Mouse (Mus musculus): ENCODE measurements around the gene Srsf9. TPM values are rescaled to one million over a fixed set of nuclear protein-coding genes. Genes with fewer than 3 reads are reported as not detected.

Gene Srsf9
- total RNA-seq, 1 experiment from 2014 or later = 62.5 TPM

DNA sequence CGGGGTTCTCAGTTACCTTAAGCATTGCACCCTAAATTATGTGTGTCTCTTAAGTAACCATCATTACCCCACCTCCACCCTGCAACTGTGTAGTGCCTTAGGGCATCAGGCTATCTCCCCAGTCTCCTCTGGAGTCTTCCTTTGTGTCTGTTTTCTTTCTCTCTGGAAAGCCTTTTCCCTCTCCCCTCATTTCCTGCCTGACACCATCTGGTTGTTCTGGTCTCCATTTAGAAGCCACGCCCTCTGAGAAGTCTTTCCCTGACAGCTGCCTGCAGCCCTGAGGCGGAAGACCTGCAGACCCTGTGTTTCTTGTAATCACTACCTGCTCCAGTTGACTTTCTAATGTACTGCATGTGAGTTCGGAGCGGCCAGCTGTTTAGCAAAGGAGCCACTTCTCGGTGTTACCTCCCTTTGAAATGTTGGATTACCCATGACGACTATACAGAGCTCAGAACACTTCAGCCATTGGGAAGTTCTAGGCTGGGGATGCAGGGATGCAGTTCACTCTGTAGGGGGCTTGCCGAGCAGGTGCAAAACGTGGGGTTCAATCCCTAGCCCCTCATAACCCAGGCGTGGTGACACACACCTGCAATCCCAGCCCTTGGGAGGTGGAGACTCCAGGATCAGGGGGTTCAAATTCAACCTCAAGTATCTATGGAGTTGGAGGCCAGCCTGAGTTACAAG, 9.2 kb upstream of the Srsf9 start:
- no peak for ATAC-seq (replicated peaks; ENCODE audit: insufficient number of reproducible peaks, low FRiP score, low TSS enrichment, poor library complexity, severe bottlenecking)

DNA sequence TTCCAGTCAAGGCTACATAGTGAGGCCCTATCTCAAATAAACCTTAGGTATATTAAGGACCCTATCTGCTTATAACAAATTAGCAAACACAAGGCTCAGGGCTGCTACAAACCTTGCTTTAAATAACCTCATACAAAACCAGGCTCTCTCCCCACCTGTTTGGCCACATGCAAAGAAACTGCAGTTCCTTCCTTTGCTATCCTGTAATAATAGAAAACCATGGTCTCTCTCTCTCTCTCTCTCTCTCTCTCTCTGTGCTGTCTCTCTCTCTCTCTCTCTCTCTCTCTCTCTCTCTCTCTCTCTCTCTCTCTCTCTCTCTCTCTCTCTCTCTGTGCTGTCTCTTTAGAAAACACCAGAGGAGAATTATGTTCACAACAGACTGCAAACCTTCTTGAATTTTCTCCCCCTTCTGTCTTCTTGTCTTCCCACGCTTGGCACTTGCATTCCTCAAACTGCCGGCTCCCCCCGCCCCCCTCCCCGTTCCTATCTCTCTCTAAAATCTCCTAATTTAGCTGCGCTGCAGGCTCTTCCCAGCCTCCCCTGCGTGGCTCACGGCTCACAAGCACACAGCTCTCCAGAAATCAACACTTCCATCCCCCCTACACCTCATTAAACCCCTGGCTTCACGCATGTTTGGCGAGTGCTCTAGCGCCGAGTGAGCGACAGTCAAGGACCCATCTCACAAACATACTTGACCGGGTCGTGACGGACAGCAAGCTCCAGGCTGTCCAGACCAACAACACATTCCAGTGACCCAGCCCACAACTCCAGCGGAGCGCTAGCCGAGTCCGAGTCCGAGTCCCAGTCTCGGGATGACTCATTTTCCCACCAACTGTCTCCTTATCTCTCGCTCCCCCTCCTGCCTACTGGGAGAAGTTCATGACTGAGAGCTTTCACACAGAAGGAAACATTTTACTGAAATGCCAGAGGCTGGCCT, 7.7 kb upstream of the Srsf9 start:
- ATAC-seq (replicated peaks; ENCODE audit: insufficient number of reproducible peaks, low FRiP score, low TSS enrichment, poor library complexity, severe bottlenecking) = peak; percentile 76

DNA sequence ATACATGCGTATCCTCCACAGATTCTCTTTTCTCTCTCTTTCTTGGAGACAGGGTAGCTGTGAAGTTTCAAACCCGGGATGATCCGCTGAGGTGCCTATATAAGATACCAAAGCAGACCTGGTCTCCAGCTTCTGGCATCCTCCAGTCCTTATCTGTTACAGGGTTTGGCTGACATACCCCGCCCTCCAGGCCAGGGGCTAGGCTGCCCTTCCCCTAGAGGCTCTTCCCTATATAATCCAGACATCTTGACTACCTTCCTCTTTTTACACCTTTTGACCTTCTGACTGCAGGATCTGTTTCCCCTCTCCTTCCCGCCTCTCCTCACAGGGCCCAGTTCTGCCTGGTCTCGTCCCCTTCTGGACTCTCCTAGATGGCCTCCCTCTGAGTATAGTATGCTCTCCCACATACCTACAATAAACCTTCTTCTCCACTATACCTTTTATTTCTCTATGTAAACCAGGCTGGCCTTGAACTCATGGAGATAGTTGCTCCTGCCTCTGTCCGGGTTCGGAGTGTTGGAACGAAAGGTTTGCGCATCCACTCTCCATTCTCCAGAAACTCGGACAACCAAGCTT, 633 bp upstream of the Srsf9 start:
- 0 out of 2 replicates have a peak, but pooled peaks have one; percentile 24 for ATAC-seq (replicated peaks; ENCODE audit: insufficient number of reproducible peaks, low FRiP score, low TSS enrichment, poor library complexity, severe bottlenecking)

DNA sequence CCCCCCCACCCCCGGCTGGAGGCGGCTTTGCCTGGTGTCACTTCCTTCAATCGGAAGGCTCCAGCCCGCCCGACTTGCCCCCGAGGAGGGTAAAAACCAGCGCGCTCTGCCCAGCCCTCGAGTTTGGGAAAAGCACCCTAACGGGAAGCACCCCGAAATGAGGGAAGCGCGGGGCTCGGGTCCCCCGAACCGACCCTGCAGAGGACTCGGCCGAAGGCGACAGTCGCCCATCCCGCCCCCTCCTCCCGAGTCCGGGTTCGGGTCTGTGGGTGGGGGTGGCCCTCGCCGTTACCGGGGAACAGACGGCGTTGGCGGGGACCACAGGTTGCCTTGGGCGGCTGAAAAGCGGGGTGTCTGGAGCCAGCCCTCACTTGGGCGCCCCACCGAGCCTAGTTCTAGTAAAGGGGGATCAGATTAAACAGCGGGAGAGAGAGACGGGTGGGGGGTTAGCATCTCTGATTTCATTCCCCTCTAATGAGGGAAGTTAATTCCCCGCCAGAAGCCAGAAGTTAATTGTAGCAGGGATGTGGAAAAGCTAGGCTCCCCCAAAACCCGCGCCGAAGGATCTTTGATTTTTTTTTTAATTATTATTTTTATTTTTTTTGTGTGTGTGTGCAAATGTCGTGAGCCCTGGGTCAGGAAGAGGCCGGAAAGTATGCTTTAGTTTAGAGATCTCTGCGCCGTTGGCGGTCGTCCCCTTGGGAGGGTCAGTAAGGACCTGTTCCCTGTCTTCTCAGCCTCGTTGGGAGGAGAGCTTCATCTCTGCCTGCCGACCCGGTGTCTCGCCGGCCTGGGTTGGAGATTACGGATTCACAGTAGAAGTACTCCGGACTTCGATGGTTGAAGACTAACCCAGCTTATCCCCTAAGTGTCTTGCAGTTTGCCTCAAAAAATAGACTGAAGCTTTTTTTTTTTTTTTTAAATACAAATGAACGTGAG, 902 bp downstream of the Srsf9 start:
- ATAC-seq (replicated peaks; ENCODE audit: insufficient number of reproducible peaks, low FRiP score, low TSS enrichment, poor library complexity, severe bottlenecking) = no peak

DNA sequence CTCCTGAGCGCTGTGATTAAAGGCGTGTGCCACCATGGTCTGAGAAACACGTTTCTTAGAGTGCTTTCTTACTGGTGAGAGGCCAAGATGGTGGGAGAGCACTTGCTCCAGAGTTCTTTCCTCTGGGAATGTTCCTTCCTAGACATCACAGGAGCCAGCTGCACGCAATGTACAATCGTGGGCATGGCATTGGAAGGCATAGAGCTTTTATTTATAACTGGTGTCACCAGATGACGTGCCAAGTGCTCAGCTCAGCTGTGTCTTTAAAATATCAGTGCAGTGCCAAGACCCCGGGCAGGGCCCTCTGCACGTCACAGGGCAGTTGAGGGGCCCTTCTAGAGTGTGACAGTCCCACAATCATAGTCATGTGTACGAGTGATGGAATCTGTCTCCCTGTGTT, 4.0 kb downstream of the Srsf9 start:
- no peak for ATAC-seq (replicated peaks; ENCODE audit: insufficient number of reproducible peaks, low FRiP score, low TSS enrichment, poor library complexity, severe bottlenecking)

DNA sequence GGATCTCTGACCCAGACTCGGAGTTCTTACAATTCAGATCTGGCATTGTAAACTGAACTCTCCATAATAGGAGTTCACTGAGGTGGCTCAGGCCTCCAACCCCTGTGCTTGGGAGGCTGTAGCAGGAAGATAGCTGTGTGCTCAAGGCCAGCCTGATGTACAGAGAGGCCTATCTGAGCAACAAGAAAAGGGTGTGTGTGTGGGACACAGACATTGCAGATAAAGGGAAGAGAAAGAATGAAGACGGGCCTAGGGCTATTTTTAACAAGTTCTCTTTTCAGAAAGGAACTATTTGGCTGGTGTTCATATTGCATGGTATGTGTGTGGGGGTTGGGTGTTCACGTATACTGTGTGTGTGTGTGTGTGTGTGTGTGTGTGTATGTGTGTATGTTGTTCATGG, 6.6 kb downstream of the Srsf9 start:
- peak; percentile 71 for ATAC-seq (replicated peaks; ENCODE audit: insufficient number of reproducible peaks, low FRiP score, low TSS enrichment, poor library complexity, severe bottlenecking)

DNA sequence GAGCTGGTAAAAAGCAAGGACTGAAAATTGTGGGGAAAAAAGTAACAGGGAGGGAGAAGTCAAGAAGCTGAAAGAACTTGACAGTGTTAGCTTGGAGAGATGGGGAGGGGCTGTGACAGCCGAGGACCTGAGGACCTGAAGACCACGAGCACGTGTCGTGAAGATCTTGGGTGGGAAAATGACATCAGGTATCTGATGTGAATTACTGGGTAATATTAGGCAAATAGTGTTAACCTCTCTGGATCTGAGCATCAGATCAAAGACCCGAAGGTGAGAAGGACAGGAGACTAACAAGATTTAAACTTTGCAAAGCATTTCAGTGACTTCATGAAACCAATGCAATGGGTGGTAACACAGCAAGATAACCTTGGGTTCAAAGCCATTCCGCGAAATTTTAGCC, 13.0 kb downstream of the Srsf9 start:
- no peak for ATAC-seq (replicated peaks; ENCODE audit: insufficient number of reproducible peaks, low FRiP score, low TSS enrichment, poor library complexity, severe bottlenecking)

DNA sequence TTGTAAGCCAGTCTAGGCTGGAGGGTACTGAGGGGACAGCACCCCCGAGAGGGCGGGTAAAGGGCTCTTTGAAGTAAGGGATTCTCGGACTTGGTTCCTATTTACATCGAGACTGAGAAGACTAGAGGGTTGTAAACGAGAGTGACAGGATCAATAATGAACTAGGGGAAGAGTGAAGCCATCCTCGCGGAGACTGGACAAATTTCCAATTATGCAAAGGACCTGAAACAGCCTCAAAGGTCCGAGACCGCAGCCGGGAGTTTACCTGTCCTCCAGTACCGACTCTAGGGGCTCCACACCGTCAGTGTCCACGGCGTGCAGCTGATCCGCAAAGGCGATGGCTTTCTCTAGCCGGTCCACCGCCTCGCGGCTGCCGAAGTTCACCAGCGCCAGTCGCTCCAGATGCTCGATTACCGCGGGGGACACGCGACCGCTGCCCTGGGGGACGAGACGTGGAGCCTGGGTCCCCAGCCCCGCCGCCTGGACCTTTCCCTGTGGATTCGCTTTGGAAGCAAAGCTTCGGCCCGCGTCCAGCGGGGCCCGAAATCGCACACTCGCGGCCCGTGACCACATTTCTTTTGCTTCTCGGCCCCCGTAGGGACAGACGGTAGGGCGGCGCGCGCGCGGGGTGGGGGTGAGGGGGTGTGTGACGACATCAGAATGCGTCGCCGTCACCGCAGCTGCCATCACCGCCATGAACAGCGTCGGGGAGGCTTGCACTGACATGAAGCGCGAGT, 13.8 kb downstream of the Srsf9 start, which contains the start of the genes Gatc and Triap1:
Gene Gatc, minus strand, starts transcription at position 602 of the 737 bp plus-strand sequence.
Gene Triap1, plus strand, starts transcription at position 649 of the 737 bp plus-strand sequence.
- peak; percentile 95 for ATAC-seq (replicated peaks; ENCODE audit: insufficient number of reproducible peaks, low FRiP score, low TSS enrichment, poor library complexity, severe bottlenecking)

DNA sequence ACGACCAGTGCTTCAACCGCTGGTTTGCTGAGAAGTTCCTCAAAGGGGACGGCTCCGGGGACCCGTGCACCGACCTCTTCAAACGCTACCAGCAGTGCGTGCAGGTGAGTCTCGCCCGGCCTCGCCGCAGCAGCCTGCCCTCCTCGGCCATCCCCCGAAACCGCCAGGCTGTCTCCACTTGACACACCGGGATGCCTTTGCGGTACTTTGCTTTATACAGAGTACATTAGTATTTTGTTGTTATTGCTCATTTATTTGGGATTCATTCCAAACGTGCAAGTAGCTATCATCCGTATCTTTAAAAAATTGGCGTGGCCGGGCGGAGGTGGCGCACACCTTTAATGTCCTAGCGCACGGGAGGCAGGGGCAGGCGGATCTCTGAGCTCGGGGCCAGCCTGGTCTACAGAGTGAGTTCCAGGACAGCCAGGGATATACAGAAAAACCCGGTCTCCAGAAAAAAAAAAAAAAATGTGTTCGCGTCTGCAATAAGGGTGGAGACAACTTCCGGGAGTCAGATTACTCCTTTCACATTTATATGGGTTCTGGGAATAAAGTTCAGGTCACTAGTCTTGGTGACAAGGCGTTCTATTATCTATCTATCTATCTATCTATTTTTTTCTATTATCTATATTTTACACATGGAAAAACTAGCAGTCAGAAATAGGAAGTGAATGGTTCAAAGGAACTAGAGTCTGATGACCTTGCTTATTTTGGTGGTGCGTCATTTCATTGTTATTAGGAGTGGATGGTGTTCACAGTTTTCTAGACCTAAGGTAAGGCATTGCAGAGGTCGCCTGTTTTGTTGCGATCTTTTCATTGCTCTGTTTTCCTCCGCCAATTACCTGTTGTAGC, 14.6 kb downstream of the Srsf9 start:
- ATAC-seq (replicated peaks; ENCODE audit: insufficient number of reproducible peaks, low FRiP score, low TSS enrichment, poor library complexity, severe bottlenecking) = no peak

DNA sequence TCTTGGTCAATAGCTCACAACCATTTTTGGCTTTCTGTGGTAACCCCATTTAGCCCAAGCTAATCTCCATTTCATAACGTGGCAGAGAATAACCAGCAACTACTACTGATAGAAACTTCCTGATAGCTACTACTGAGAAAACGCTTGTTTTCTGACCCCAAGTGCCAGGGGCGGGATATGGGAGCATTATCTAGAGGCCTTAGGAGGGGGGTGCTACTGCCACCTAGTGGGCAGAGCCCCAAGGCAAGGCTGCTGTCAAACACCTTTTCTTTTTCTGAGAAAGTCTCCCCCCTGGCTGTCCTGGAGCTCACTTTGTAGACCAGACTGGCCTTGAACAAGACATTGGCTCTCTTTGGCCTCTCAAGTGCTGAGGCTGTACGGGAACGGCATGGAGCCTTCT, 20.6 kb downstream of the Srsf9 start:
- peak; percentile 61 for ATAC-seq (replicated peaks; ENCODE audit: insufficient number of reproducible peaks, low FRiP score, low TSS enrichment, poor library complexity, severe bottlenecking)

DNA sequence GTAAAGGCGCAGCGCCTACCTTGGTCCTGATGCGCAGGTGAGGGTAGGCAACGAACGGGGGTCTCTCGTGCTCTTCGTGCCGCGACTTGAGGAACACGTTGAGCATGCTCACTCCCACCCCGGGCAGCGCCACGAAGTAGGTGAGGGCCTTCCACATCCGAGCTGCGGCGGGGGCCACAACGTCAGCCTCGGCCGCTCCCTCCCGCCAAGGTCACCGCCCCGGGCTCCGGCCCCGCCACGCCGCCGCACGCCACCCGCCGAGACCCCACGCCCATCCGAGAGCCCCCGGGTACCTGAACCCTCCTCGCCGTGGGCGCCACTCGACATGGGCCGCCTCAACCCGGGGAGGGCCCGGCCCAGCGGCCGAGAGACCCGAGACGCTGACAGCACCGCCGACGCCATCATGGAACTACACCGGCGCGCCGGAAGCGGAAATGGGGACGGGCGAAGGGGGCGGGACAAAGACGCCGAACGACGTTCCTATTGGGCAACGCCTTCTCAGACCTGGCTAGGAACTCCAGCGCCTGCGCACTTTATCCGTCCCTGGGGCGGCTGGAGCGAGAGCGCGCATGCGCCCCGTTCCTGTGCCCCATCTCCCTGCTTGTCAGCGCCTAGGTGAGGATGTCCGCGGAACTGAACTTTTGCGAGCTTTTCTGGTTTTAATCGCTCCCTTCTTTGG, 21.7 kb downstream of the Srsf9 start, which contains the start of gene Cox6a1:
Gene Cox6a1, minus strand, starts transcription at position 436 of the 679 bp plus-strand sequence.
- ATAC-seq (replicated peaks; ENCODE audit: insufficient number of reproducible peaks, low FRiP score, low TSS enrichment, poor library complexity, severe bottlenecking) = peak; percentile 92

DNA sequence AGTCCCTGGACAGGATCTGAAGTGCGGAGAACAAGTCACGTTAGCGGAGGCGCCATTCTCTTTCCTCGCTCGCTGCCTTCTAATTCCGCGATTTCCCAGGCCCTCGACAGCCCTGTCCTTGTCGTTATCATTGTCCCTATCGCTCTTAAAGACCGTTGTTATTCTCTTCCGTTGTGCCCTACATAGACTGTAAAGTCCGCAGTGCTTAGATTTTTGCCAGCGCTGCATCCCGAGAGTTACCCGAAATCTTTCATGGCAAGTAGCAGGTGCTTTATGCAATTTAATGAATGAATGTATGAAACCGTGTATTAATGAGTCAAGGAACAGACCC, 22.2 kb downstream of the Srsf9 start:
- no peak for ATAC-seq (replicated peaks; ENCODE audit: insufficient number of reproducible peaks, low FRiP score, low TSS enrichment, poor library complexity, severe bottlenecking)

DNA sequence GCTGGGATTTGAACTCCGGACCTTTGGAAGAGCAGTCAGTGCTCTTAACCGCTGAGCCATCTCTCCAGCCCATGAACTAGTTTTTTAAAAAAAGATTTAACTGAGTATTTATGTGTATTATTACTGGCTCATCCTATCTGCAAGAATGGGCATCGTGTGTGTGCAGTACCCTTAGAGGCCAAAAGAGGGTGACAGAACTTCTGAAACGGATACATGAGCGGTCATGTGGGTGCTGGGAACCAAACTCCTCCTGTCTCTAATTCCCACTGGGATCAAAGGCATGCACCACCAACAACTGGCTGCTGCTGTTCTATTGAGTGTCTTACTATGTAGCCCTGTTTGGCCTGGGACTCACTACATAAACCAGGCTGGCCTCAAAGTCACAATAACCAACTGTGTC, 24.4 kb downstream of the Srsf9 start:
- ATAC-seq (replicated peaks; ENCODE audit: insufficient number of reproducible peaks, low FRiP score, low TSS enrichment, poor library complexity, severe bottlenecking) = no peak

DNA sequence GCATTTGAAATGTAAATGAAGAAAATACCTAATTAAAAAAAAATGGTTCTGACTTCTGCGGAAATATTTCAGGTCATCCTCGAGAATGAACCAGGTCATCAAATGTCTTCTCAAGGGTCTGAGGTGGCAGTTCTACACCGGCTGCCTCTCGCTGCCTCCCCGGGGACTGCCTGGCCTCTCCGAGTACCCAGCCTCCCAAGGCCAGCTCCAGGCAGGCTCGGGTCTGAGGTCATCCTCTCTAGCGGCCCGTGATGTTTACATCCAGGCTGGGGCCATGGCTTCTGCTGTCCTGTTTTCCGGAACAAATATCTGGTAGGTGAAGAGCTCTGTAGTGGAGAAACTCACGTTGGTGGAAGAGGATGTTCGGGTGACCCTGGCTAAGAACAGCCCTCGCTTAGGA, 28.1 kb downstream of the Srsf9 start:
- ATAC-seq (replicated peaks; ENCODE audit: insufficient number of reproducible peaks, low FRiP score, low TSS enrichment, poor library complexity, severe bottlenecking) = no peak

DNA sequence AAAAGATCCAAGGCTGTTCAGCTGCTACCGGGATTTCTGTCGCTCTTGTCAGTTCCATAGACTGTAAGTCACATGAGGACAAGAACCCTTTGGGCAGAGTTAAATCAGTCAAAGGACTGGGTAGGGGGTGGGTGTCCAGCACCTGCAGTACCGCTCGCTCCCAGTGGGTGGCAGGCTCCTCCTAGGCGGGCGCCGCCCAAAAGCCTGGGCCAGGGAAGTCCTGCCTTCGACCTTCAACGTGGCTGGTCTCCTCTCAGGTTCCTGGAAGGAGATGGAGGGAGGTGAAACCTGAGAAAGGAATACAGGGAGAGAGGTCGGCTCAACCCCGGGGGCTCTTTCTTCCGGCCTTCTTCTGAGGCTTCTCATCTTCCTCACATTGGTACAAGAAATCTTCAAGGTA, 31.9 kb downstream of the Srsf9 start:
- peak; percentile 90 for ATAC-seq (replicated peaks; ENCODE audit: insufficient number of reproducible peaks, low FRiP score, low TSS enrichment, poor library complexity, severe bottlenecking)

DNA sequence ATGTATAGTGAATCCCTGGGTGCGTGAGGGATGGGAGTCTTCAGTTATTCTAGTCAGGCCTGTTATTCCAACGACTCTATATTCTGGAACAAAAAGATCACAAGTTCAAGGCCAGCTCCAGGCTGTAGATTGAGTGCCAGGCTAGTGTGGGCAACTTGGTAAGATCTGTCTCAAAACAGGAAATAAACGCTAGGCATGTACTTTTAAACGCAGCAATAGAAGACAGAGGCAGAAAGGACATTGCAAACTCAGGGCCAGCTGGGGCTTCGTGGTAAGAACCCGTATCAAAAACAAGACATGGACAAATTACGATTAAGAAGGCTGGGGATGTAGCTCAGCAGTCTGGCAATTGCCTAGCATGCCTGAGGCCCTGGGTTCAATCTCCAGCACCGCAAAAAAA, 32.5 kb downstream of the Srsf9 start:
- no peak for ATAC-seq (replicated peaks; ENCODE audit: insufficient number of reproducible peaks, low FRiP score, low TSS enrichment, poor library complexity, severe bottlenecking)
